ENCODE assay signal across 8 mouse cellular contexts in the genomic region with DNA sequence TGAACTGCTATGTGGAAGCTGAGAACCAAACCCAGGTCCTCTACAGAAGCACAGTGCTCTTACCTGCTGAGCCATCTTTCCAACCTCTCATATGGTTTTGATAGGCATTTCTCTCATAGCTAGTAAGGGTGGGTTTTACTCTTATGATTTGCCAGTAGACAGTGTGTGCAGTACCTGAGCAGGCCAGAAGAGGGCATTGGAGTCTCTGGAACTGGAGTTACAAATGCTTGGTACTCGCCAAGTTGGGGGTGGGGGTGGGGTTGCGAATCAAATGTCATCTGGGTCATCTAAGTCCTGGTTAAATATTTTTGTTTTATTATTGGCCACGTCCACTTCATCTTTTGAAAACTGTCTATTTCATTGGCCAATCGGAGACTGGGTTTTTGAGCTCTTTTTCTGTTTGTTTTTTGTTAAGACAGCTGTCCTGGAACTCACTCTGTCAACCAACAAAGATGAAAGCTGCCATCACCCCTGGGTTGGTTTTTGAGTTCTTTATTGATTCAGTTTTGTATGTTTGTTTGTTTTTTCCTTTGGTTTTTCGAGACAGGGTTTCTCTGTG.
DNase-seq lines count a peak whose midpoint lies in the region.

No protein-coding gene starts in this region.

- peak; percentile 78 for DNase-seq in embryo, embryonic 10 days (ENCODE audit: low spot score)
- no peak for DNase-seq in embryo, embryonic 11 days
- DNase-seq in right cerebral cortex, adult 2 months (ENCODE audit: low spot score in 2 of 2): peak; percentile 75 to 82
- DNase-seq in right cerebral cortex, adult 18-20 months: no peak
- DNase-seq in cerebellum, postnatal 10 days: peak; percentile 87 to 92
- DNase-seq in kidney, postnatal 10 days: peak; percentile 82
- peak; percentile 86 for DNase-seq in lung, postnatal 36 days
- DNase-seq in testis, postnatal 10 days (ENCODE audit: low spot score): peak; percentile 81

Comparison
In these comparisons a context has a peak if more than half of its experiments do, and no peak if none do; other contexts are left out.
1. DNase-seq: peak in embryo, embryonic 10 days (single experiment), right cerebral cortex, adult 2 months (2 of 2), cerebellum, postnatal 10 days (2 of 2), kidney, postnatal 10 days (single experiment), lung, postnatal 36 days (single experiment) and testis, postnatal 10 days (single experiment); none in embryo, embryonic 11 days (single experiment) and right cerebral cortex, adult 18-20 months (single experiment).